Mouse (Mus musculus) spleen, adult 2 months (tissue): ENCODE data around the gene Metap1d. TPM values are rescaled to one million over a fixed set of nuclear protein-coding genes. Genes with fewer than 3 reads are reported as not detected.
A peak's percentile ranks its signal among the peaks of the same experiment; 100 is the strongest.

ENCODE experiments used
- DNase-seq, 2 experiments: peaks; one replicate each; pipeline versions ENCODE4 v3.0.0 to v3.0.0-alpha.2; 2012 to 2021; ENCODE audit warnings: low spot score in 2 of 2, low read depth in 1 of 2
- H3K27ac ChIP-seq: fragments of 200-500 bp; 2 replicates; pipeline ENCODE4 v1.5.1; 2012; ENCODE audit warnings: low read length, inconsistent platforms; ENCODE audit not compliant: insufficient read depth
- H3K27me3 ChIP-seq: fragments of 200-500 bp; 2 replicates; pipeline ENCODE4 v1.6.1; 2012; ENCODE audit warnings: mild to moderate bottlenecking, moderate library complexity, low read length, inconsistent platforms; ENCODE audit not compliant: control insufficient read depth, insufficient read depth
- H3K36me3 ChIP-seq: fragments of 200-500 bp; 2 replicates; pipeline ENCODE4 v1.6.1; 2012; ENCODE audit warnings: mild to moderate bottlenecking, low read length, inconsistent platforms; ENCODE audit not compliant: control insufficient read depth, insufficient read depth
- H3K4me1 ChIP-seq: fragments of 200-500 bp; 2 replicates; pipeline ENCODE4 v1.6.1; 2011; ENCODE audit warnings: inconsistent platforms; ENCODE audit not compliant: control insufficient read depth, insufficient read depth, insufficient read length
- H3K4me3 ChIP-seq: fragments of 200-500 bp; 2 replicates; pipeline ENCODE4 v1.5.1; 2011; ENCODE audit warnings: mild to moderate bottlenecking, inconsistent platforms; ENCODE audit not compliant: insufficient read depth, insufficient read length; ENCODE audit errors: extremely low read depth
- CTCF ChIP-seq: fragments of 200-500 bp; IDR thresholded peaks from 2 replicates; pipeline ENCODE4 v1.5.1; 2011; ENCODE audit warnings: mild to moderate bottlenecking, inconsistent platforms; ENCODE audit not compliant: insufficient read depth, insufficient read length, insufficient replicate concordance; ENCODE audit errors: extremely low read depth
- POLR2A ChIP-seq: fragments of 200-500 bp; IDR thresholded peaks from 2 replicates; pipeline ENCODE4 v1.6.1; 2011; ENCODE audit warnings: low read depth, low read length, inconsistent platforms
- WGBS: fragments of 180-500 bp; shearing (Covaris S2); methylation state at CpG from one replicate; pipeline ENCODE4 v1.1.7; 2018; 5-methylcytosine and 5-hydroxymethylcytosine counted together
- polyA plus RNA-seq: library from polyadenylated mRNA; depleted of rRNA; stranded (reverse); fragments of >200 nt; gene quantifications from 2 replicates; pipeline ENCODE4 v1.2.3, GENCODE M21; 2012

Gene Metap1d
- polyA plus RNA-seq, 1 experiment = 10.5 TPM

DNA sequence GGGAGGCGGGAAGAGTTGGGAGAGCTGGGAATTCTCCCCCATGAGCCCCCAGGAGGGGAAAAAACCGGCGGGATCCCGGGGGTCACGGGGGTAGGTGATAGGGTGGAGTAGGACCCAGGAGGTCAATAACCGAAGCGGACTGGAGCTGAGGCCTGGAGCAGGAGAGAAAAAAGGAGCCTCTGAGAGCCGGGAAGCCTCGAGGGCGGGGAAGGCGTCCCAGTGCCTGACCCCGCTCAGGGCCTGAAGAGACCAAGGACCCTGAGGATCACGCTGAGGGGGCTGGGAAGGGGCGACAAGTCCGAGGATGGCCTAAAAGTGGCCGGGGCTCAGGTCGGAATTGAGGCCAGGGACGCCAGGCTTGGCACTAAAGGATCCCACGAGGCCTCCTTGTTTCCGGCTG lies 90.9 kb downstream of the Metap1d start:
- TF ChIP-seq CTCF (no peak), POLR2A (no peak)
- no peak for DNase-seq
- no peak overlapping the region for H3K27ac ChIP-seq
- H3K36me3 ChIP-seq = no peaks in the 10 kb centered on the region
- no peak overlapping the region for H3K4me3 ChIP-seq
- H3K4me1 ChIP-seq = peaks cover 22% of the 10 kb centered on the region
- H3K27me3 ChIP-seq = peaks cover 58% of the 10 kb centered on the region
- WGBS = 13% methylated on average over 20 of the region's 20 CpGs

DNA sequence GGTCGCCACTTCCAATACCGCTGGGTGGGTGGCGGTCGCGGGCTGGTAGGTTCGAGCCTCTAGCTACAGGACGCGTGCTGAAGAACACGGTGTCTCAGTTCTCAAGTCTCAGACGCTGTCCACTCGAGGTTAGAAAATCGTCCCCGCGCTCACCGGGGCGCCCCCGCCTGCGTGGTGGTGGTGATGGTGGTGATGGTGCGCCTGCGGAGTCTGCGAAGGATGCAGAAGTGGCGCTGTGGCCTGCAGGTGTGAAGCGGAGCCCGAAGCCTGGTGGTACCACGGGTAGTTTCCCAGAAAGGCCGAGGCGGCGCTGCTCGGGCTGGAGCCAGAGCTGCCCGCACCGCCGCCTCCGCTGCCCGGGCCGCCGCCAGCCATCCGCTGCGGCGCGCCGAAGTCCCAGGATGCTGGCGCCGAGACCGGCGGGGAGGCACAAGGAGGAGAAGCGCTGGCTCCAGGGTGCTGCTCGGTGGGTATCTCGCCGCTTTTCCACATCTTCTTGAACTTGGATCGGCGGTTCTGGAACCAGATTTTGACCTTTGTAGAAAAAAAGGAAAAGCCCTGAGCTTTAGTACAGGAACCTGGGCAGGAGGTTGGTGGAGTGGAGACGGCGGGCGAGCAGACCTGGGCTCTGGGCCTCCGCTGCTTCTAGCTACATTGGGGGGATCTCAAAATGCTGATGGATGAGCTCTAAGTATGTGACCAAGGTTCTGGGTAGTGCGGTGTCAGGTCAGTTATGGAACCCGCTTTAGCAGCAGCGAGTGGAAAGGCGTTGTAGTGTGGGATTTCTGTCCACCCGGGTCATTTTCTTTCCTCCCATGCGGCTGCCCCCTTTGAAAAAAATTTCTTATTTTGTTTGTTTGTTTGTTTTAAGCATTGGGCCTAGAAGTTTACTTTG lies 91.6 kb downstream of the Metap1d start:
- TF ChIP-seq POLR2A (no peak), CTCF (no peak)
- Histone ChIP-seq H3K4me1 (peaks cover 22% of the 10 kb centered on the region), H3K27ac (no peak overlapping the region), H3K36me3 (no peaks in the 10 kb centered on the region), H3K27me3 (peaks cover 57% of the 10 kb centered on the region), H3K4me3 (no peak overlapping the region)
- WGBS = 6% methylated on average over 58 of the region's 61 CpGs
- no peak for DNase-seq

GRCm38 (mm10) chr2:71545401-71545881 lies 92.4 kb downstream of the Metap1d start:
- peaks cover 22% of the 10 kb centered on the region for H3K4me1 ChIP-seq
- DNase-seq = no peak
- TF ChIP-seq POLR2A (no peak), CTCF (no peak)
- peak overlapping the region; percentile 41; the same call in 1 of the 2 replicates for H3K4me3 ChIP-seq
- no peaks in the 10 kb centered on the region for H3K36me3 ChIP-seq
- H3K27ac ChIP-seq = no peak overlapping the region
- WGBS = 4% methylated on average over 32 of the region's 32 CpGs
- peaks cover 50% of the 10 kb centered on the region for H3K27me3 ChIP-seq

DNA sequence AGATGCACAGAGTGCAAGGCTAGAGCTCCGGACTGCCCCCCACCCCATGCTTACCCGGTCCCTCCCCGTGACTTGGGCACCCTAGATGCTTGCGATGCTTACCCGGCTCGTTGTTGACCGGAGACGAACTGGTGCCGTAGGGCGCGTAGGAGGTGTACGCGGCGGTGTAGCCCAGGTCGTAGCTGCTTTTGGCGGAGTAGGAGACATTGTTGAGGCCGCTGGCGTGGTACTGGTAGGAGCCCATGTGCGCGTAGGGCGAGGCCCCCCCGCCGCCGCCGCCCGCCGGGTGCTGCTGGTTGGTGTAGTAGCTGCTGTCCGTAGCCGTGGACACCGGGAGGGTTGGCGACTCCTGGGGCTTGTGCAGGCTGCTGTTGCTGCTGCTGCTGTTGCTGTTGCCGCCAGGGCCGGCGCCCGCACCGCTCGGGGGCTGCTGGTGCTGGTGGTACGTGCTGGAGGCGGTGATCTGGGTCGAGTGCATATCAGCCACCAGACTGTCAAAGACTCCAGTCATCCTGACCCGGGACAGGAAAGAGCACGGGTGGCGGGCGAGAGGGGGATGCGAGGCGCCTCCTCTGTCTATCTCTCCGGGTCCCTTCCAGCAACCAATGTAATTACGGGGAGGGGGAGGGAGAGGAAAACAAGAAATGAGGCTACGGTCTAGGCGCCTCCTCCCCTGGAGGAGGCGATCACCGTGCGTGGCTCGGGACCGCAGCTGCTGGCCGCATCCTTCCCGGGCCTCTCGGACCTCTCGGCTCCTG lies 93.0 kb downstream of the Metap1d start:
- peaks cover 46% of the 10 kb centered on the region for H3K27me3 ChIP-seq
- no peak for DNase-seq

DNA sequence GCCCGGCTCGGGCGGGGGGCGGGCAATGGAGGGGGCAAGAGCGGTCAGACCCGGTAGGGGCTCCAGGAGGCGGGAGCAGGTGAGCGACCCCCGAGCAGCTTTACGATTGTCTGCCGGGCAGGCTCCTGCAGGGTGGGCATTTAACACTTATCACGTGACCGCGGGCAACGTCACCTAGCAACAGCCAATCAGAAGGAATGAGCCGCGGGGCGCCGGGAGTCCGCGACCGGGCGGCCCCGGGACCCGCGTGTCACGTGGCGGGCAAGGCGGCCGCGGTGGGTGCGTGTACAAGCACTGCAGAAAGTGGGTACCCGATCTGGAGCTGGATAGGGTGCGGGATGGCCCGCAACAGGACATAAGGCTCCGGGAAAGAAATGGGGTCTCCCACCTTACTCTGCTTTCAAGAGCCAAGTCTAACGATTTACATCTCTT lies 93.6 kb downstream of the Metap1d start, which contains the start of gene Dlx2:
Gene Dlx2 (minus strand): TSS at position 115 of the 432 bp plus-strand sequence.
- TF ChIP-seq CTCF (no peak), POLR2A (no peak)
- peaks cover 22% of the 10 kb centered on the region for H3K4me1 ChIP-seq
- peak within 1 kb of the TSS; percentile 41; the same call in 1 of the 2 replicates for H3K4me3 ChIP-seq
- peaks cover 41% of the 10 kb centered on the region for H3K27me3 ChIP-seq
- WGBS = 1% methylated on average over 37 of the region's 37 CpGs
- no peak for DNase-seq
- H3K27ac ChIP-seq = no peak within 1 kb of the TSS
- no peaks in the 10 kb centered on the region for H3K36me3 ChIP-seq

More for the DNA sequence above, 93.0 kb downstream of the Metap1d start:
- no peak for TF ChIP-seq CTCF
- TF ChIP-seq POLR2A = no peak
- H3K36me3 ChIP-seq = no peaks in the 10 kb centered on the region
- peaks cover 22% of the 10 kb centered on the region for H3K4me1 ChIP-seq
- H3K4me3 ChIP-seq = peak overlapping the region; percentile 41; the same call in 1 of the 2 replicates
- no peak overlapping the region for H3K27ac ChIP-seq
- WGBS = 1% methylated on average over 58 of the region's 59 CpGs

DNA sequence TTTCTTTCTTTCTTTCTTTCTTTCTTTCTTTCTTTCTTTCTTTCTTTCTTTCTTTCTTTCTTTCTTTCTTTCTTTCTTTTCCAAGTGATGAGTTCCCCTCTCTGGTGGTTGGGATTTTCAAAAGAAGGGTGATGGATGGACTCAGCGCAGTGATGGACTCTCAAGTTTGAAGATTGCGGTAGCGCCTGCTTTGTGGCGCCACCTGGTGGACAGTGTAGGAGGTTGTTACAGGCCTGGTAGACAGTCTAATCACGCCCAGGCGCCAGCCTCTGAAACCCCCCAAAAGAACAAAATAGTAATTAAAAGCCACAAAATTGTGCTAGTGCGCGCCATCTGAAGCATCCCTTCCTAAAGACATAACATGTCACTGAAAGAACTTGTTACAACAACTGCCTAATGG lies 94.8 kb downstream of the Metap1d start:
- H3K4me1 ChIP-seq = peaks cover 22% of the 10 kb centered on the region
- peaks cover 41% of the 10 kb centered on the region for H3K27me3 ChIP-seq
- no peak overlapping the region for H3K27ac ChIP-seq
- H3K36me3 ChIP-seq = no peaks in the 10 kb centered on the region
- WGBS = 9% methylated on average over 8 of the region's 8 CpGs
- H3K4me3 ChIP-seq = no peak overlapping the region
- peak in 1 of 2 experiments; percentile 70 for DNase-seq
- TF ChIP-seq POLR2A (no peak), CTCF (peak; percentile 76; the same call in 1 of the 2 replicates)
